Mouse (Mus musculus): ENCODE measurements around the gene Heatr3.

GRCm38 (mm10) chr8:88118456-88119036, 19.1 kb upstream of the Heatr3 start, which contains the start of gene Cnep1r1:
- TF ChIP-seq CTCF (IDR thresholded peaks at IDR 0.05; ENCODE audit: extremely low read depth, insufficient read depth, low read length) (peak; percentile 65), POLR2A (IDR thresholded peaks at IDR 0.05; ENCODE audit: extremely low read depth, insufficient read depth, low read length) (0 out of 2 replicates have a peak, but pooled peaks have one; percentile 37)

Measured in cortical plate, adult 2 months (tissue).